Mouse (Mus musculus): Measurements from ENCODE around the gene Spink4. TPM values are rescaled to one million over a fixed set of nuclear protein-coding genes. Genes with fewer than 3 reads are reported as not detected.
"Not testable (repeated sequence)": the region's sequence is repeated elsewhere in the genome, so short reads cannot be mapped to it uniquely, and the experiment has no call there.

Gene Spink4
- polyA plus RNA-seq, 1 experiment from 2014 or later: not detected

GRCm38 (mm10) chr4:40934369-40934768 is 14.5 kb downstream of the Spink4 start:
- WGBS: 90% methylated on average over 3 of the region's 3 CpGs
- not testable (repeated sequence) for ATAC-seq (ENCODE audit: low read depth); H3K27ac ChIP-seq (replicated peaks; ENCODE audit: low read depth, low read length); H3K27me3 ChIP-seq (replicated peaks; ENCODE audit: control insufficient read depth, insufficient read depth, low read length); H3K9me3 ChIP-seq (ENCODE audit: control insufficient read depth, low read length); H3K9ac ChIP-seq (ENCODE audit: low read depth, low read length); DNase-seq (ENCODE audit: low spot score); H3K4me1 ChIP-seq (ENCODE audit: control insufficient read depth, insufficient read depth, low read length); H3K4me3 ChIP-seq (ENCODE audit: low read depth, low read length); H3K4me2 ChIP-seq (ENCODE audit: low read depth, low read length)
- H3K36me3 ChIP-seq (ENCODE audit: control insufficient read depth, insufficient read depth, low read length): peaks cover 67% of the 10 kb centered on the region

- Histone ChIP-seq H3K9ac (ENCODE audit: low read depth, low read length) (no peak overlapping the region), H3K4me2 (ENCODE audit: low read depth, low read length) (no peak overlapping the region), H3K27me3 (replicated peaks; ENCODE audit: control insufficient read depth, insufficient read depth, low read length) (no peaks in the 10 kb centered on the region), H3K27ac (replicated peaks; ENCODE audit: low read depth, low read length) (no peak overlapping the region; the same call in 1 of the 2 replicates), H3K4me1 (ENCODE audit: control insufficient read depth, insufficient read depth, low read length) (no peaks in the 10 kb centered on the region), H3K4me3 (ENCODE audit: low read depth, low read length) (no peak overlapping the region), H3K36me3 (ENCODE audit: control insufficient read depth, insufficient read depth, low read length) (peaks cover 86% of the 10 kb centered on the region), H3K9me3 (ENCODE audit: control insufficient read depth, low read length) (0 out of 2 replicates have a peak, but pooled peaks cover 5% of the 10 kb centered on the region)
- ATAC-seq (ENCODE audit: low read depth) (peak; percentile 53; the same call in 1 of the 2 replicates), DNase-seq (ENCODE audit: low spot score) (peak; percentile 35)
- WGBS: 89% methylated on average over 9 of the region's 9 CpGs
Observed at GRCm38 (mm10) chr4:40936175-40936839, 16.5 kb downstream of the Spink4 start.

- Histone ChIP-seq H3K27me3 (replicated peaks; ENCODE audit: control insufficient read depth, insufficient read depth, low read length) (no peaks in the 10 kb centered on the region), H3K27ac (replicated peaks; ENCODE audit: low read depth, low read length) (no peak overlapping the region), H3K4me2 (ENCODE audit: low read depth, low read length) (no peak overlapping the region), H3K9ac (ENCODE audit: low read depth, low read length) (no peak overlapping the region), H3K9me3 (ENCODE audit: control insufficient read depth, low read length) (0 out of 2 replicates have a peak, but pooled peaks cover 5% of the 10 kb centered on the region), H3K4me1 (ENCODE audit: control insufficient read depth, insufficient read depth, low read length) (no peaks in the 10 kb centered on the region), H3K36me3 (ENCODE audit: control insufficient read depth, insufficient read depth, low read length) (peaks cover 90% of the 10 kb centered on the region), H3K4me3 (ENCODE audit: low read depth, low read length) (no peak overlapping the region)
- ATAC-seq (ENCODE audit: low read depth) (no peak), DNase-seq (ENCODE audit: low spot score) (no peak)
- WGBS: 94% methylated on average over 5 of the region's 5 CpGs
Observed at GRCm38 (mm10) chr4:40938793-40939192, 18.9 kb downstream of the Spink4 start.

GRCm38 (mm10) chr4:40943651-40944050 is 23.8 kb downstream of the Spink4 start:
- 96% methylated on average over 5 of the region's 5 CpGs for whole genome bisulfite sequencing
- H3K36me3 ChIP-seq (ENCODE audit: control insufficient read depth, insufficient read depth, low read length): peaks cover 73% of the 10 kb centered on the region
- no peak for ATAC-seq (ENCODE audit: low read depth)

GRCm38 (mm10) chr4:40946516-40947121 is 26.8 kb downstream of the Spink4 start:
- peak overlapping the region; percentile 94 for H3K9ac ChIP-seq (ENCODE audit: low read depth, low read length)

More at GRCm38 (mm10) chr4:40943651-40944050, 23.8 kb downstream of the Spink4 start:
- Histone ChIP-seq H3K27ac (replicated peaks; ENCODE audit: low read depth, low read length) (no peak overlapping the region), H3K9me3 (ENCODE audit: control insufficient read depth, low read length) (0 out of 2 replicates have a peak, but pooled peaks cover 5% of the 10 kb centered on the region), H3K27me3 (replicated peaks; ENCODE audit: control insufficient read depth, insufficient read depth, low read length) (no peaks in the 10 kb centered on the region), H3K9ac (ENCODE audit: low read depth, low read length) (no peak overlapping the region), H3K4me2 (ENCODE audit: low read depth, low read length) (no peak overlapping the region), H3K4me3 (ENCODE audit: low read depth, low read length) (no peak overlapping the region), H3K4me1 (ENCODE audit: control insufficient read depth, insufficient read depth, low read length) (peaks cover 8% of the 10 kb centered on the region)
- DNase-seq (ENCODE audit: low spot score): no peak

GRCm38 (mm10) chr4:40947565-40948159 is 27.8 kb downstream of the Spink4 start:
- Histone ChIP-seq H3K27me3 (replicated peaks; ENCODE audit: control insufficient read depth, insufficient read depth, low read length) (no peaks in the 10 kb centered on the region), H3K36me3 (ENCODE audit: control insufficient read depth, insufficient read depth, low read length) (peaks cover 59% of the 10 kb centered on the region), H3K9me3 (ENCODE audit: control insufficient read depth, low read length) (no peaks in the 10 kb centered on the region), H3K27ac (replicated peaks; ENCODE audit: low read depth, low read length) (peak overlapping the region; percentile 83), H3K4me3 (ENCODE audit: low read depth, low read length) (peak overlapping the region; percentile 96), H3K9ac (ENCODE audit: low read depth, low read length) (peak overlapping the region; percentile 94), H3K4me2 (ENCODE audit: low read depth, low read length) (peak overlapping the region; percentile 74), H3K4me1 (ENCODE audit: control insufficient read depth, insufficient read depth, low read length) (peaks cover 17% of the 10 kb centered on the region)
- under 1% methylated on average over 27 of the region's 40 CpGs for WGBS
- peak; percentile 4; the same call in 1 of the 2 replicates for ATAC-seq (ENCODE audit: low read depth)
- DNase-seq (ENCODE audit: low spot score): peak; percentile 19

More at GRCm38 (mm10) chr4:40946516-40947121, 26.8 kb downstream of the Spink4 start:
- DNase-seq (ENCODE audit: low spot score) (no peak), ATAC-seq (ENCODE audit: low read depth) (no peak)
- Histone ChIP-seq H3K27me3 (replicated peaks; ENCODE audit: control insufficient read depth, insufficient read depth, low read length) (no peaks in the 10 kb centered on the region), H3K4me3 (ENCODE audit: low read depth, low read length) (peak overlapping the region; percentile 96), H3K9me3 (ENCODE audit: control insufficient read depth, low read length) (no peaks in the 10 kb centered on the region), H3K4me1 (ENCODE audit: control insufficient read depth, insufficient read depth, low read length) (peaks cover 17% of the 10 kb centered on the region), H3K4me2 (ENCODE audit: low read depth, low read length) (peak overlapping the region; percentile 74), H3K36me3 (ENCODE audit: control insufficient read depth, insufficient read depth, low read length) (peaks cover 60% of the 10 kb centered on the region), H3K27ac (replicated peaks; ENCODE audit: low read depth, low read length) (no peak overlapping the region; the same call in 1 of the 2 replicates)
- 83% methylated on average over 7 of the region's 7 CpGs for WGBS

- peaks cover 59% of the 10 kb centered on the region for H3K36me3 ChIP-seq (ENCODE audit: control insufficient read depth, insufficient read depth, low read length)
Observed at GRCm38 (mm10) chr4:40948160-40948708, 28.4 kb downstream of the Spink4 start, which contains the start of the genes Bag1 and Chmp5. TSS of gene Bag1 (minus strand) at chr4:40948294. TSS of gene Chmp5 (plus strand) at chr4:40948407.

GRCm38 (mm10) chr4:40953521-40953920 is 33.7 kb downstream of the Spink4 start:
- H3K4me2 ChIP-seq (ENCODE audit: low read depth, low read length): no peak overlapping the region
- no peaks in the 10 kb centered on the region for H3K27me3 ChIP-seq (replicated peaks; ENCODE audit: control insufficient read depth, insufficient read depth, low read length)
- no peak overlapping the region for H3K9ac ChIP-seq (ENCODE audit: low read depth, low read length)
- H3K36me3 ChIP-seq (ENCODE audit: control insufficient read depth, insufficient read depth, low read length): peaks cover 80% of the 10 kb centered on the region
- WGBS: 95% methylated on average over 1 of the region's 1 CpGs
- ATAC-seq (ENCODE audit: low read depth) (no peak), DNase-seq (ENCODE audit: low spot score) (no peak)
- H3K9me3 ChIP-seq (ENCODE audit: control insufficient read depth, low read length): no peaks in the 10 kb centered on the region
- peaks cover 8% of the 10 kb centered on the region for H3K4me1 ChIP-seq (ENCODE audit: control insufficient read depth, insufficient read depth, low read length)
- H3K27ac ChIP-seq (replicated peaks; ENCODE audit: low read depth, low read length): no peak overlapping the region
- no peak overlapping the region for H3K4me3 ChIP-seq (ENCODE audit: low read depth, low read length)

More at GRCm38 (mm10) chr4:40948160-40948708, 28.4 kb downstream of the Spink4 start, which contains the start of the genes Bag1 and Chmp5:
- Histone ChIP-seq H3K4me2 (ENCODE audit: low read depth, low read length) (peak within 1 kb of the TSS; percentile 94), H3K27ac (replicated peaks; ENCODE audit: low read depth, low read length) (peak within 1 kb of the TSS; percentile 83), H3K27me3 (replicated peaks; ENCODE audit: control insufficient read depth, insufficient read depth, low read length) (no peaks in the 10 kb centered on the region), H3K9ac (ENCODE audit: low read depth, low read length) (peak within 1 kb of the TSS; percentile 94), H3K4me1 (ENCODE audit: control insufficient read depth, insufficient read depth, low read length) (peaks cover 17% of the 10 kb centered on the region), H3K4me3 (ENCODE audit: low read depth, low read length) (peak within 1 kb of the TSS; percentile 96), H3K9me3 (ENCODE audit: control insufficient read depth, low read length) (no peaks in the 10 kb centered on the region)
- ATAC-seq (ENCODE audit: low read depth) (peak; percentile 97), DNase-seq (ENCODE audit: low spot score) (peak; percentile 99)
- WGBS: 0% methylated on average over 28 of the region's 50 CpGs
